Mouse (Mus musculus): ENCODE results near the gene Tmem54.

DNA sequence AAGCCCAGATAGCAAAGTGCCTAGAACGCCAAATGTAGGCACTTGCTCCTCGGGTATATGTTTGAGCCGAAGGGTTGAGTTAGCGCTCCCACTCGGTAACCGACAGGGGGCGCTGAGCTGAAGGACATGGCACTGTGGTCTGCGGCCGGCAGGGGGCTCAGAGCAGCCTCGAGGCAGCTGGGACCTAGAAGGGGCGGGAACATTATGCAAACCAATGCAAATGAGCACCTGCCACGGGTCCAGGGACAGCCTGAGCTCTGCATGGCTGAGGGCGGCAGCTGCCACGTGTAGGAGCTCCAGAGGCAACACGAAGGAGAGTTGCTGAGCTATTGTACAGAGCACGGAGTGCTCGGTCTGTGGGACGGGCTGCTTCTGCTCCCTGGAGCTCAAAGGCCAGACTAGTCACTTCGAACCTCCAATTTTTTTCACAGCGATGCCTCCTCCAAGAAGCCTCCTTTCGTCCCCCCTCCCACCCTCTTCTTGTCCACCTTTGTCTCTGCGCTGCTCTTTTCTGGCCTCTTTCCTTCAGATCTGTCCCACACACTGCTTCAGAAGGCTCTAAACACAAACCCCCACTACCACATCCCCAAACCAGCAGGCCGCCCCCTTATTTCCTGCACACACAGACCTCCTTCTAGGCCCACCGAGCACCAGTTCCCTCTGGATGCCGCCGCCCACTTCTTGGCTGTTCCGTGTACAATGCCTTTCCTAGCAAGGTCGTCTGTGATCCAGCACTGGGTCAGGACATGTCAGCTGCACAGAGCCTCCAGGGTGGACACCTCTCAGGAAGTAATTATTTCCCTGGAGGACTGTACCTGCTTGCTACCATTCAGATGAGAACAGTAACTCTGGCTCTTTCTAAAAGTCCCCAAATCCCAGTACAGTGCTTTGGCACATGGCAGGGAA, 8.0 kb downstream of the Tmem54 start:
- TF ChIP-seq CTCF (IDR thresholded peaks at IDR 0.05; ENCODE audit: low read depth, low read length), result peak; percentile 82
- no peak for TF ChIP-seq POLR2A (IDR thresholded peaks at IDR 0.05; ENCODE audit: extremely low read depth, insufficient read depth, low read length)

Measured in liver, adult 2 months (tissue).